Mouse (Mus musculus): Measurements from ENCODE around the gene Nmnat1.

DNA sequence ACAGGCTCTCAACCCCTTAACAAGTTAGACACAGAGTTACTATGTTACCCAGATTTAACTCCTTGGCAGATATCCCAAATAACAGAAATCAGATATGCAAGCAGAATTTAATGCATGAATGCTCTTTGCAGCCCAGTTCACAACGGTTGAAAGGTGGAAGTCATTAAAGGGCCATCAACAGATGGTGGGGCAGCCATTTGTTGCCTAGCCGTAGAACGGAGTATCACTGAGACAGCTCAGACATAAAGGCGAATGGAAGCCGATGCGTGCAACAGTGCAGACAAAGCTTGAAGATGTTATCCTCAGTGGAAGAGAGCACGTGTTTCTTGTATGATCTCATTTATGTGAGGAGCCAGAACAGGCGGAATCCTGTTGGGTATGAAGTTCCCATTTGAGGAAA, 44.4 kb downstream of the Nmnat1 start:
- TF ChIP-seq CTCF (IDR thresholded peaks at IDR 0.05; ENCODE audit: low read depth) (no peak), EP300 (IDR thresholded peaks at IDR 0.05; ENCODE audit: low read depth) (no peak)

Measured in liver, postnatal 0 days (tissue).